Mouse (Mus musculus) kidney, adult 2 months (tissue): ENCODE data around the gene Trappc3l. TPM values are rescaled to one million over a fixed set of nuclear protein-coding genes. Genes with fewer than 3 reads are reported as not detected.
A peak's percentile ranks its signal among the peaks of the same experiment; 100 is the strongest.

ENCODE experiments used
- DNase-seq: peaks from one replicate; pipeline ENCODE4 v3.0.0; 2021
- H3K27ac ChIP-seq: fragments of 200-500 bp; 2 replicates; pipeline ENCODE4 v1.5.1; 2012; ENCODE audit warnings: low read depth, low read length, control low read depth, inconsistent platforms; ENCODE audit not compliant: insufficient read depth
- H3K27me3 ChIP-seq: fragments of 200-500 bp; replicated peaks from 2 replicates; pipeline ENCODE4 v1.6.1; 2012; ENCODE audit warnings: mild to moderate bottlenecking, moderate library complexity, low read length, inconsistent platforms; ENCODE audit not compliant: control insufficient read depth, insufficient read depth
- H3K36me3 ChIP-seq: fragments of 200-500 bp; 2 replicates; pipeline ENCODE4 v1.6.1; 2012; ENCODE audit warnings: mild to moderate bottlenecking, moderate library complexity, low read length, inconsistent platforms; ENCODE audit not compliant: control insufficient read depth, insufficient read depth
- H3K4me1 ChIP-seq: fragments of 200-500 bp; 2 replicates; pipeline ENCODE4 v1.6.1; 2011; ENCODE audit warnings: low read length; ENCODE audit not compliant: control insufficient read depth, insufficient read depth
- H3K4me3 ChIP-seq: fragments of 200-500 bp; 2 replicates; pipeline ENCODE4 v1.5.1; 2011; ENCODE audit warnings: mild to moderate bottlenecking, low read depth, low read length, control low read depth; ENCODE audit not compliant: insufficient read depth
- CTCF ChIP-seq: fragments of 200-500 bp; conservative IDR thresholded peaks from 2 replicates; pipeline ENCODE4 v1.5.1; 2011; ENCODE audit warnings: low read depth, mild to moderate bottlenecking, control low read depth, low read length, moderate library complexity, mixed read lengths; ENCODE audit not compliant: insufficient read depth, insufficient read length
- POLR2A ChIP-seq: fragments of 200-500 bp; IDR thresholded peaks from one replicate; pipeline ENCODE4 v1.6.1; 2011; ENCODE audit warnings: low read depth, low read length, control low read depth
- WGBS: fragments of 180-500 bp; shearing (Covaris S2); methylation state at CpG from one replicate; pipeline ENCODE4 v1.1.7; 2018; 5-methylcytosine and 5-hydroxymethylcytosine counted together
- polyA plus RNA-seq: library from polyadenylated mRNA; depleted of rRNA; stranded (reverse); fragments of >200 nt; gene quantifications from 2 replicates; pipeline ENCODE4 v1.2.3, GENCODE M21; 2012

Gene Trappc3l
- polyA plus RNA-seq, 1 experiment: not detected

- no peak within 1 kb of the TSS for H3K27ac ChIP-seq
- no peaks in the 10 kb centered on the region for H3K27me3 ChIP-seq
- peak; percentile 20 for DNase-seq
- no peaks in the 10 kb centered on the region for H3K4me1 ChIP-seq
- 12% methylated on average over 44 of the region's 44 CpGs for WGBS
- peak within 1 kb of the TSS; percentile 41 for H3K4me3 ChIP-seq
- TF ChIP-seq CTCF (no peak), POLR2A (no peak)
- H3K36me3 ChIP-seq: no peaks in the 10 kb centered on the region
Observed at GRCm38 (mm10) chr10:34127392-34128378, 90.3 kb downstream of the Trappc3l start, which contains the start of gene Calhm6. Calhm6 (minus strand) TSS chr10:34127984.

- 48% methylated on average over 6 of the region's 6 CpGs for WGBS
- DNase-seq: peak; percentile 61
- TF ChIP-seq POLR2A: no peak
- TF ChIP-seq CTCF: no peak
- Histone ChIP-seq H3K4me3 (no peak overlapping the region), H3K36me3 (no peaks in the 10 kb centered on the region), H3K27ac (no peak overlapping the region), H3K27me3 (no peaks in the 10 kb centered on the region), H3K4me1 (no peaks in the 10 kb centered on the region)
Observed at GRCm38 (mm10) chr10:34128391-34128790, 91.0 kb downstream of the Trappc3l start.

GRCm38 (mm10) chr10:34131356-34131755 is 94.0 kb downstream of the Trappc3l start:
- WGBS: 82% methylated on average over 2 of the region's 2 CpGs
- no peaks in the 10 kb centered on the region for H3K27me3 ChIP-seq

GRCm38 (mm10) chr10:34136432-34136831 is 99.0 kb downstream of the Trappc3l start:
- no peak for DNase-seq
- TF ChIP-seq CTCF: no peak
- TF ChIP-seq POLR2A: no peak
- no peaks in the 10 kb centered on the region for H3K27me3 ChIP-seq
- no peak overlapping the region for H3K27ac ChIP-seq
- H3K36me3 ChIP-seq: no peaks in the 10 kb centered on the region
- H3K4me1 ChIP-seq: no peaks in the 10 kb centered on the region
- WGBS: 15% methylated on average over 6 of the region's 6 CpGs
- H3K4me3 ChIP-seq: no peak overlapping the region

More at GRCm38 (mm10) chr10:34131356-34131755, 94.0 kb downstream of the Trappc3l start:
- TF ChIP-seq CTCF: no peak
- TF ChIP-seq POLR2A: no peak
- DNase-seq: no peak
- no peak overlapping the region for H3K4me3 ChIP-seq
- H3K4me1 ChIP-seq: no peaks in the 10 kb centered on the region
- no peak overlapping the region for H3K27ac ChIP-seq
- no peaks in the 10 kb centered on the region for H3K36me3 ChIP-seq

- Histone ChIP-seq H3K36me3 (no peaks in the 10 kb centered on the region), H3K27ac (no peak overlapping the region), H3K27me3 (no peaks in the 10 kb centered on the region), H3K4me3 (no peak overlapping the region), H3K4me1 (no peaks in the 10 kb centered on the region)
- TF ChIP-seq POLR2A: no peak
- TF ChIP-seq CTCF: no peak
- no peak for DNase-seq
- WGBS: 71% methylated on average over 6 of the region's 6 CpGs
Observed at GRCm38 (mm10) chr10:34138027-34138426, 100.6 kb downstream of the Trappc3l start.

- no peak for TF ChIP-seq CTCF
- TF ChIP-seq POLR2A: no peak
- no peak for DNase-seq
Observed at GRCm38 (mm10) chr10:34139768-34140167, 102.4 kb downstream of the Trappc3l start.

GRCm38 (mm10) chr10:34141693-34142092 is 104.3 kb downstream of the Trappc3l start:
- Histone ChIP-seq H3K4me3 (no peak overlapping the region), H3K4me1 (no peaks in the 10 kb centered on the region), H3K27me3 (no peaks in the 10 kb centered on the region), H3K27ac (no peak overlapping the region), H3K36me3 (no peaks in the 10 kb centered on the region)
- DNase-seq: no peak
- 64% methylated on average over 2 of the region's 2 CpGs for WGBS
- TF ChIP-seq CTCF (no peak), POLR2A (no peak)

More at GRCm38 (mm10) chr10:34139768-34140167, 102.4 kb downstream of the Trappc3l start:
- H3K4me3 ChIP-seq: no peak overlapping the region
- H3K36me3 ChIP-seq: no peaks in the 10 kb centered on the region
- no peaks in the 10 kb centered on the region for H3K4me1 ChIP-seq
- WGBS: 75% methylated on average over 4 of the region's 4 CpGs
- H3K27me3 ChIP-seq: no peaks in the 10 kb centered on the region
- no peak overlapping the region for H3K27ac ChIP-seq
